Mouse (Mus musculus): ENCODE data around the gene Grip2. TPM values are rescaled to one million over a fixed set of nuclear protein-coding genes. Genes with fewer than 3 reads are reported as not detected.

Grip2 gene
- polyA plus RNA-seq, 1 experiment, result not detected

DNA sequence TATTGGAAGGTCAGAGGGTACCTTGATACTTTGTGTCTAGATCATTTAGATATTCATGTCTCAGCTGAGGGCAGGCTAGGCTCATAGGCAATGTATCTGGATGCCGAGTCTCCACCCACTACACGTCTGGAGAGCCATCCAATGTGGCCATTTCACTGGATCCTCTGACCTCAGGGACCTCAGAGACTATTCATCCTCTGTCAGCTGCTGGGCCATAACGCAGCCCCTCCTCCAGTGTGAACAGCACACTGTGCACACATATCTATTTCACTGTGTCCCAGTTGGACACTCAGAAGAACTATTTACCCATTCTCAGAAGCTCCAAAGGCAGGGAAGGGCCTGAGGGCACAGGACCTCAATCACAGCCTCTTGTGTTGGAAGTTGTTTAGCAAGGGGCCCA is 84.6 kb downstream of the Grip2 start:
- Histone ChIP-seq H3K4me1 (ENCODE audit: control insufficient read depth, insufficient read depth, low read length) (peaks cover 18% of the 10 kb centered on the region), H3K27ac (ENCODE audit: insufficient read depth, low read depth, low read length) (no peak overlapping the region), H3K4me3 (ENCODE audit: insufficient read depth, low read length) (no peak overlapping the region)
- TF ChIP-seq POLR2A (IDR thresholded peaks at IDR 0.05; ENCODE audit: borderline replicate concordance, low read depth, low read length) (no peak), CTCF (IDR thresholded peaks at IDR 0.05; ENCODE audit: low read depth, low read length) (no peak)

DNA sequence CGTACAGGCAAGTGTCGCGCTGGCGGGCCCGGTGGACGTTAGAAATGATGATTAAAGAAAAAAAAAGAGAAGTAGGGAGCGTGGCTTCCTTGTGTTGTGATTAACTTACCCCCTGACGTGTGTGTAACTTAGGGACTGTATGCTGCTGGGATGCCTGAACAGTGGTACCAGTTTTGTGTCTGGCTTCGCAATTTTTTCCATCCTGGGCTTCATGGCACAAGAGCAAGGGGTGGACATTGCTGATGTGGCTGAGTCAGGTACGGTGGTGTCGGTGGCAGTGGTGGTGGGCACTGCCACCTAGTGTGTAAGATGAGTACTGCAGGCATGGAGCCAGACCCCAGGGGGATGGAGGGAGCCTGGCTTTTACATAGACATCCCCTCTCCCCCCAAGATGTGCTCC is 86.0 kb downstream of the Grip2 start:
- Histone ChIP-seq H3K4me3 (ENCODE audit: insufficient read depth, low read length) (no peak overlapping the region), H3K4me1 (ENCODE audit: control insufficient read depth, insufficient read depth, low read length) (peaks cover 18% of the 10 kb centered on the region), H3K27ac (ENCODE audit: insufficient read depth, low read depth, low read length) (peak overlapping the region; percentile 40)
- no peak for TF ChIP-seq POLR2A (IDR thresholded peaks at IDR 0.05; ENCODE audit: borderline replicate concordance, low read depth, low read length)
- peak; percentile 99 for TF ChIP-seq CTCF (IDR thresholded peaks at IDR 0.05; ENCODE audit: low read depth, low read length)

DNA sequence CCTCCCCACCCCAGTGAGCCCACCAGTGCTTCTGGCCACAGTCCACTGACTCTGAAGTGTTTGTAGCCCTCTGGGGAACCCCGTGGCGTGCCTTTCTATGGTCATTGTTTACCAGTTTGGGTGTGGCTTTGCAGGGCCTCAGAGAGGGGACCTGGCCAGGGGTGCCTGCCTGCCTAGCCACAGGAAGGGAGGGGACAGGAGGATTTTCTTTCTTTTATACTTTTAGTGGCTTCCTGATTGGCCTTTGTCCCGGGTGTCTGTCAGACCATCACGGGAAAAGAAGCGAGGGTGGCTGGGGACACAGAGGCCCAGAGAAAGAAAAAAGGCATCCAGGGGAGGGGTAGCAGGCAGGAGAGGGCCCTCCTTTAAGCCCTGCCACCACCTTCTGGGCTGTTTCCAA is 89.0 kb downstream of the Grip2 start:
- Histone ChIP-seq H3K27ac (ENCODE audit: insufficient read depth, low read depth, low read length) (no peak overlapping the region), H3K4me1 (ENCODE audit: control insufficient read depth, insufficient read depth, low read length) (peaks cover 18% of the 10 kb centered on the region), H3K4me3 (ENCODE audit: insufficient read depth, low read length) (no peak overlapping the region)
- TF ChIP-seq CTCF (IDR thresholded peaks at IDR 0.05; ENCODE audit: low read depth, low read length), result no peak
- TF ChIP-seq POLR2A (IDR thresholded peaks at IDR 0.05; ENCODE audit: borderline replicate concordance, low read depth, low read length), result no peak

GRCm38 (mm10) chr6:91737451-91737850 is 89.6 kb downstream of the Grip2 start:
- Histone ChIP-seq H3K4me1 (ENCODE audit: control insufficient read depth, insufficient read depth, low read length) (peaks cover 18% of the 10 kb centered on the region), H3K27ac (ENCODE audit: insufficient read depth, low read depth, low read length) (no peak overlapping the region), H3K4me3 (ENCODE audit: insufficient read depth, low read length) (no peak overlapping the region)
- TF ChIP-seq POLR2A (IDR thresholded peaks at IDR 0.05; ENCODE audit: borderline replicate concordance, low read depth, low read length) (no peak), CTCF (IDR thresholded peaks at IDR 0.05; ENCODE audit: low read depth, low read length) (no peak)

GRCm38 (mm10) chr6:91736471-91736870 is 90.6 kb downstream of the Grip2 start:
- Histone ChIP-seq H3K4me1 (ENCODE audit: control insufficient read depth, insufficient read depth, low read length) (peaks cover 18% of the 10 kb centered on the region), H3K27ac (ENCODE audit: insufficient read depth, low read depth, low read length) (no peak overlapping the region), H3K4me3 (ENCODE audit: insufficient read depth, low read length) (no peak overlapping the region)
- TF ChIP-seq CTCF (IDR thresholded peaks at IDR 0.05; ENCODE audit: low read depth, low read length) (no peak), POLR2A (IDR thresholded peaks at IDR 0.05; ENCODE audit: borderline replicate concordance, low read depth, low read length) (no peak)

DNA sequence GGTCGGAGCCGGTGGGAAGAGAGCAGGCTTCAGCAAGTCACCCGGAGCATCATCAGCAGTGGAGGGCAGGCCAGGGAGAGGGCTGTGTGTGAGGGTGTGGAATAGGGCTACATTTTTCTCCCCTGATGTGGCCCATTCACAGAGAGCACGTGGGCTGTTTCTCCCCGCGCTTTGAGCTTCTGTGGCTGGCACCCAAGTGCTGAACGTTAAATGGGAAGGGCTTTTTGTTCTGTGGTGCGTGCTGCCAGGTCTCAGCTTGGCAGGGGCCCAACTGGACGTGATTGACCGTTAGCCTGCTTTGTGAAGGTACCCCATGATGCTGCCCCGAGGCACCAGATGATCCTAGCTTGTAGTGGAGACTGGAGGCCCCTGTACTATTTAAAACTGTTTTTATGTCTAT is 94.9 kb downstream of the Grip2 start:
- Histone ChIP-seq H3K4me3 (ENCODE audit: insufficient read depth, low read length) (no peak overlapping the region), H3K27ac (ENCODE audit: insufficient read depth, low read depth, low read length) (no peak overlapping the region), H3K4me1 (ENCODE audit: control insufficient read depth, insufficient read depth, low read length) (no peaks in the 10 kb centered on the region)
- TF ChIP-seq POLR2A (IDR thresholded peaks at IDR 0.05; ENCODE audit: borderline replicate concordance, low read depth, low read length) (no peak), CTCF (IDR thresholded peaks at IDR 0.05; ENCODE audit: low read depth, low read length) (no peak)

GRCm38 (mm10) chr6:91729677-91730127 is 97.3 kb downstream of the Grip2 start:
- Histone ChIP-seq H3K4me3 (ENCODE audit: insufficient read depth, low read length) (no peak overlapping the region), H3K27ac (ENCODE audit: insufficient read depth, low read depth, low read length) (no peak overlapping the region)
- TF ChIP-seq POLR2A (IDR thresholded peaks at IDR 0.05; ENCODE audit: borderline replicate concordance, low read depth, low read length) (no peak), CTCF (IDR thresholded peaks at IDR 0.05; ENCODE audit: low read depth, low read length) (no peak)

DNA sequence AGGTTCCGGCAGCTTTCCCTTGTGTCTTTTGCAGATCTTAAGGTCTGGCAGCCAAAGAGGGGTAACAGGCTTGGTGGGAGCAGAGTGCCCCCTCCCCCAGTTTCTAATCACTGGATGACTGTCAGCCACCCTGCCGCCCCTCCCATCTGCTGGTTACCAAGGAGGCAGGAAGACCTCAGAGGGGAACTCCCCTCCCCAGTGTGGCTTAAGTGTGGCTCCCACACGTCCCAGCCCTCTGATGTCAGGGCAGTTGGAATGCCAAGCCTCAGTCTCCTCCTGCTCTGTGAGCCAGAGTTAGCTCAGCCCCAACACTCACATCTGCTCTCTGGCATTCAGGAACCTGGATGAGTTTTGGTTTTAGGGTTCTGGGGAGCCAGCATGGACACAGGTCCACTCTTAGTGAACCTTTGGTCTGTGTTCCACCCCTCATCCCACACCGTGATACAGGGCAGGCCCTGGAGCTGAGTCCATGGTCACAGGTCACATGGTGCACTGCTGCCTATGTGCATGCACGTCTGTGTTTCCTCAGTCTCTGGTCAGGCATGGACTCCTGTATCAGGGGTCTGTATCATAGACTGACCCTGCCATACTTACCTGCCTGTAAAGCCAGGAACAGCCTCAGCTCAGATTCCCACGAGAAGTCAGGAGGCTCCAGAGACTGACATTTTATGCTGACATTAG is 98.0 kb downstream of the Grip2 start:
- H3K4me1 ChIP-seq (ENCODE audit: control insufficient read depth, insufficient read depth, low read length), result peaks cover 9% of the 10 kb centered on the region
- no peak for TF ChIP-seq CTCF (IDR thresholded peaks at IDR 0.05; ENCODE audit: low read depth, low read length)
- no peak for TF ChIP-seq POLR2A (IDR thresholded peaks at IDR 0.05; ENCODE audit: borderline replicate concordance, low read depth, low read length)
- H3K4me3 ChIP-seq (ENCODE audit: insufficient read depth, low read length), result no peak overlapping the region
- H3K27ac ChIP-seq (ENCODE audit: insufficient read depth, low read depth, low read length), result no peak overlapping the region

More at GRCm38 (mm10) chr6:91729677-91730127, 97.3 kb downstream of the Grip2 start:
- peaks cover 9% of the 10 kb centered on the region for H3K4me1 ChIP-seq (ENCODE audit: control insufficient read depth, insufficient read depth, low read length)

- H3K4me3 ChIP-seq (ENCODE audit: insufficient read depth, low read length), result no peak overlapping the region
- TF ChIP-seq CTCF (IDR thresholded peaks at IDR 0.05; ENCODE audit: low read depth, low read length) (no peak), POLR2A (IDR thresholded peaks at IDR 0.05; ENCODE audit: borderline replicate concordance, low read depth, low read length) (no peak)
- no peak overlapping the region for H3K27ac ChIP-seq (ENCODE audit: insufficient read depth, low read depth, low read length)
- peaks cover 9% of the 10 kb centered on the region for H3K4me1 ChIP-seq (ENCODE audit: control insufficient read depth, insufficient read depth, low read length)
Observed at GRCm38 (mm10) chr6:91727361-91727760, 99.7 kb downstream of the Grip2 start.

DNA sequence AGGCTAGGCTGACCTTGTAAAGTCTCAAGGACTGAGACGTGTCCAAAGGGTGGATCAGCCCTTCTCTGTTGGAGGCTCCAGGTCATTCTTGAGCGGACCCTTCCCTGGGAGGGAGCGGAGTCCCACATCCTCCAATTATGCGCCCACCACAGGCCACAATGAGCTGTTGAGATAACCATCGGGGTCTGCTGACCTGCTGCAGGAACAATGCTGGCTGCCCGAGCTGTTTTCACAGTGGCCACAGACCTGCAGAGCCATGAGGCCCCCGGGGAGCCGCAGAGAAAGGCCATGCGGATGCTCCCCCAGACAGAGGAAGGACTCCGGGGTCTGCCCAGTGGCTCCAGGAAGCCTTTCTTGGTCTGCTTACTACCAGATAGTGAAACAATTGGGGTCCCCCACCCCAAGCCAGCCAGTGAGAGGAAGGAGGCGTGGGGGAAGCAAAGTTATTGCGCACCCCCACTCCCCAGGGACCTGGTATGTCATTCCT is 105.8 kb downstream of the Grip2 start:
- no peak overlapping the region for H3K4me3 ChIP-seq (ENCODE audit: insufficient read depth, low read length)
- no peak overlapping the region for H3K27ac ChIP-seq (ENCODE audit: insufficient read depth, low read depth, low read length)
- TF ChIP-seq POLR2A (IDR thresholded peaks at IDR 0.05; ENCODE audit: borderline replicate concordance, low read depth, low read length) (no peak), CTCF (IDR thresholded peaks at IDR 0.05; ENCODE audit: low read depth, low read length) (no peak)
- peaks cover 38% of the 10 kb centered on the region for H3K4me1 ChIP-seq (ENCODE audit: control insufficient read depth, insufficient read depth, low read length)

Measured in bone marrow macrophage, adult 2 months (primary cell).